In the genomic region with DNA sequence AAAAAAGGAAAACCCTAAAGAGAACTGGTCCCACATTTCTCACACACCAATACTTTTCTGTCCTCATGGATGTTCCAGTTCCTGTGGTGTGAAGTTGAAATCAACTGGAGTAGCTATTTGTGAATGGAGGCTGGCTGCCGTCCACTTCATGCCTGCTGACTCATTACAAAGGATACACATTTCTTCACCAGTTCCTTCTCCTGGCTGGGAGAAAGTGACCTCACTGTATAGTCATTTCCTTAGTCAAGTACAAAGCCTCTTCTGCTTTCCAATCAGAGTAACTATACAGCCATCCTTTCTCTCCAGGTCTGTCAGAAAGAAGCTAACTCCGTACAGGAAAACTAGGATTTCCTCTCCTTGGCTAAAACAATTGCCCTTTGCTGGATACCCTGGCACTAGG, we compare ENCODE assay signal across 8 mouse cellular contexts. TPM values are rescaled to one million over a fixed set of nuclear protein-coding genes. Genes with fewer than 3 reads are reported as not detected.
A peak's percentile ranks its signal among the peaks of the same experiment; 100 is the strongest.
DNase-seq lines count a peak whose midpoint lies in the region; ATAC-seq and TF ChIP-seq lines count a peak whose summit lies in the region.

No protein-coding gene starts in this region.

- ATAC-seq in heart, embryonic 12.5 days (ENCODE audit: insufficient number of reproducible peaks, low FRiP score): peak; percentile 77

- no peaks in the 10 kb centered on the region for H3K27me3 ChIP-seq in heart, embryonic 12.5 days (replicated peaks)

- no peak overlapping the region for H3K9ac ChIP-seq in heart, embryonic 12.5 days

- no peak for DNase-seq in layer of hippocampus, adult 2 months (ENCODE audit: low spot score in 2 of 2)
- DNase-seq in layer of hippocampus, adult 8-10 months (ENCODE audit: low spot score in 2 of 2): no peak
- DNase-seq in adrenal gland, postnatal 10 days: peak; percentile 67
- peak; percentile 44 to 45 for DNase-seq in left cerebral cortex, postnatal 36 days (ENCODE audit: low spot score in 2 of 2)
- DNase-seq in spleen, adult 18-20 months: no peak
- no peak for DNase-seq in thymus, postnatal 0 days (ENCODE audit: low spot score)
- DNase-seq in layer of hippocampus, postnatal 25 days (ENCODE audit: extremely low spot score in 1 of 2, low spot score in 1 of 2): no peak

- WGBS in heart, embryonic 12.5 days: 36% methylated on average over 2 of the region's 2 CpGs

- H3K4me3 ChIP-seq in layer of hippocampus, adult 2 months: no peak overlapping the region
- H3K4me3 ChIP-seq in heart, embryonic 12.5 days: no peak overlapping the region

- no peak overlapping the region for H3K4me2 ChIP-seq in heart, embryonic 12.5 days

- H3K27ac ChIP-seq in layer of hippocampus, adult 2 months: 0 out of 2 replicates have a peak overlapping the region, but pooled peaks have one; percentile 18
- peak overlapping the region; percentile 79 for H3K27ac ChIP-seq in heart, embryonic 12.5 days (ENCODE audit: poor library complexity, severe bottlenecking)

- peaks cover 71% of the 10 kb centered on the region for H3K36me3 ChIP-seq in heart, embryonic 12.5 days

- no peaks in the 10 kb centered on the region for H3K9me3 ChIP-seq in heart, embryonic 12.5 days (replicated peaks)

- no peak for TF ChIP-seq CTCF in layer of hippocampus, adult 2 months (conservative IDR thresholded peaks at IDR 0.05)

- peaks cover 22% of the 10 kb centered on the region for H3K4me1 ChIP-seq in heart, embryonic 12.5 days (replicated peaks)

- intact Hi-C loops in left cerebral cortex, postnatal 36 days (cut with DNase I): no loop called here

RNA-seq across cellular contexts. Expression of a gene that starts 19.3 kb away (rescaled TPM):
- total RNA-seq in layer of hippocampus, adult 2 months (2021): 100 to 1,000 TPM; 146 to 154 TPM
- 100 to 1,000 TPM; 129 to 175 (median 174) TPM for total RNA-seq in layer of hippocampus, adult 8-10 months (2022)
- 100 to 1,000 TPM in 1 of 2 experiments, 10 to 100 TPM in 1; 80.6 to 113 TPM for total RNA-seq in adrenal gland, postnatal 10 days (2021)
- polyA plus RNA-seq in heart, embryonic 12.5 days (2016; fragmentation: Nextera tagmentation; extraction: Ambion mirVana): 106 and 107 TPM in 2 replicates
- total RNA-seq in left cerebral cortex, postnatal 36 days (2021): 100 to 1,000 TPM; 167 to 173 TPM
- polyA plus RNA-seq in thymus, postnatal 0 days (2015; fragmentation: Nextera tagmentation; extraction: Ambion mirVana): 45.0 and 51.9 TPM in 2 replicates
- total RNA-seq in layer of hippocampus, postnatal 25 days (2021): 100 to 1,000 TPM; 138 to 148 TPM

RNA-seq across cellular contexts. Expression of a gene that starts 35.9 kb away (rescaled TPM):
- 100 to 1,000 TPM; 121 TPM for total RNA-seq in layer of hippocampus, adult 2 months (2021)
- 100 to 1,000 TPM; 108 to 137 (median 121) TPM for total RNA-seq in layer of hippocampus, adult 8-10 months (2022)
- total RNA-seq in adrenal gland, postnatal 10 days (2021): 10 to 100 TPM; 13.9 to 31.8 TPM
- polyA plus RNA-seq in heart, embryonic 12.5 days (2016; fragmentation: Nextera tagmentation; extraction: Ambion mirVana): 32.4 and 33.3 TPM in 2 replicates
- 100 to 1,000 TPM; 170 to 221 TPM for total RNA-seq in left cerebral cortex, postnatal 36 days (2021)
- 11.0 and 14.5 TPM in 2 replicates for polyA plus RNA-seq in thymus, postnatal 0 days (2015; fragmentation: Nextera tagmentation; extraction: Ambion mirVana)
- 100 to 1,000 TPM; 137 to 140 TPM for total RNA-seq in layer of hippocampus, postnatal 25 days (2021)

Comparison
In these comparisons a context has a peak if more than half of its experiments do, and no peak if none do; other contexts are left out.
1. DNase-seq: peak in adrenal gland, postnatal 10 days (single experiment) and left cerebral cortex, postnatal 36 days (2 of 2); none in layer of hippocampus, adult 2 months (0 of 2), layer of hippocampus, adult 8-10 months (0 of 2), spleen, adult 18-20 months (0 of 2), thymus, postnatal 0 days (single experiment) and layer of hippocampus, postnatal 25 days (0 of 2).